Mouse (Mus musculus): ENCODE data around the gene Agtpbp1.

Agtpbp1 gene

DNA sequence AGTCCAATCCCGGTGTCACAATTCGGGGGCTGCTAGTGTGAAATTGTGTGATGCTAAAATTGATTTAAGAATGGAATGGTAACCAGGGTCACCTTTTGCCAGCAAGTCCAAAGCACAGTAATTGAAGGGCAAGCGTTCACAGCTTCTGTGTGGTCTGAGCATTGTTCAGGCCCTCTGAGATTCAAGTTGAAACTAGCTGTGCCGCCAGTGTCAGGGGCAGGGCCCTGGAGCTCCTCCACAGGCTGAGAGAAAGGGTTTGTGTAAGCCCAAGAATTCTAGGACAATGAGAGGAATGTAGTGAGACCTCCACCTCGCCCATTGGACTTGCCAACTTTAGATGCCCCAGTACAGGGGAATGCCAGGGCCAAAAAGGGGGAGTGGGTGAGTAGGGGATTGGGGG is 161.2 kb downstream of the Agtpbp1 start:
- no peak for DNase-seq (ENCODE audit: low read depth)

DNA sequence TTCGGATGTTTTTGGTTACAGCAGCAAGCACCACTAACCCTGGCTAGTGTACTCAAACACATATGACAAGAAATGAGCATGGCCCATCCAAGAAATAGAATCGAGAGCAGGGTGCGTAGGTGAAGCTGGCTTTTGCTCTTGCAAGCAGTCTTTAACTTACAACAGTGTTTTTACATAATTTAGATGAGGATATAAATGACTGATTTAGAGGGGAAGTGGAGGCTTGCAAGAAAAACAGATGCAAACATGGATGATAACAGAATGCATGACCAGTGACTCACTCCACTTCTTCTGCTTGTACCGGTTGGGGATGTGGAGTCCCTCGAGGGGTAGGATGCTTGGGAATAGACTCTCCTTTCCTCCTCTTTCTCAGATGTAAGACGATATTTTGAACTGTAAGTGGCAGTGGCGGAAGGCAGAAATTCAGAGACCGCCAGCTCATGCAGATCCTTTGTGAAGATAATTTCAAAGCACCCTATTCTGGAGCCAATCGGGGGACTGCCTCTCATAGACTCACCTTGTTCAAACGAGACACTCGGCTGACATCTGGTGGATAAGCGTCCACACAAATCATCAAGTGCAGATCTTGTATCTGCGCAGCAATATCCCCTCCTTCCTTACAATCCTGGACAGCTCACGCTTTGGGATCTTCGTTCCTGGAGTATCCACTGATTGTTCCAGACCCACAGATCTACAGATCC is 168.3 kb downstream of the Agtpbp1 start:
- no peak for DNase-seq (ENCODE audit: low read depth)

DNA sequence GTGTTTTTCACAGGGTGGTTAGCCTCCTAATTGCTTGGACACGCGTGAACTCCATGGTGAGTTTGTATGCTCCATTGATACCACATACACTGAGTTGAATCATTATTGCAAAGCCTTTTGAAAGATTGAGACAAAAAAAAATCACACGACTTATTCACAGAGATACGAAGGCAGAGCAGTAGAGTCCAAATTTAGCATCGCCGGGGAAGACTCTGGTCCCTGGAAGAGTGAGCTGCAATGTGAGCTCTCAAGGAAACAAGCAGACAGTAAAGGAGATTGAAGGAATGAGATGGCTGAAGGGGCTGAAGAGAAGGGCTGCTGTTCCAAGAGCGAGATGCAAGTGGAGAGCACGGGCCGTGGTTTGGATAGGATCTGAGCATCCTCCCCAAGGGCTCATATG is 171.1 kb downstream of the Agtpbp1 start:
- DNase-seq (ENCODE audit: low read depth) = no peak

DNA sequence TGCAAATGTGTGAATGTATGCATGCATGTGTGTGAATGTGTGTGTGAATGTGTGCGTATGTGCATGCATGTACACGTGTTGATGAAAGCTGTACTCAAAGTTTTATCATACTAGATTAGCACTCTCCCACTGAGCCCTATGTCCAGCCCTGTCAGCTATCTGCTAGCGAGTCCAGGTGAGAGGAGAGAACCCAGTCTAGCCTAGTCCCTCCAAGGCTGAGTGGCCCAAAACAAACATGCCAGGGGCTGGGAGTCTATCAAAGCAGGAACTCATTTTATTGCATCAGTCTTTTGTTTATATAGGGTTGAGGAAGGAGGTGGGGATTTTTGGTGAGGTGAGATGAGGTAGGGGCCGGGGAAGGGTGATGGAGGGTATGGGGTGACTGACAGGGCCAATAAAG is 172.4 kb downstream of the Agtpbp1 start:
- DNase-seq (ENCODE audit: low read depth) = no peak

DNA sequence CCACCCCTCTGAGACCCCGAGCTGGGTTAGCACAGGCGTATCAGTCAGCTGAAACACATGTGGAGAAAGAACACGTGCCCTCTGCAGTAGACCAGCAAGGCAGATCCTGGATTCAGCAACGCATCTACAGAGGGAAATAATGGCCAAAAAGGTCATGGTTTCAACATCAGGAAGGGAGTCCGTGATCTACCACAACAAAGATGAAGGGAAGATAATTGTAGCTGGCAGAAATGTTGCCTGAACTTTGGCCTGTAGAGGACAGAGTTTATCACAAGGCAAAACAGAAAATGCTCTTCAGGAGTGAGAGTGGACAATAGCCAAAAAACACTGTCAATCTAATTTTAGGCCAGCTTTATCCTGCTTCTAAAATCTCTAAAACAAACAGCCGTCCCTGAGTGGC is 177.8 kb downstream of the Agtpbp1 start:
- DNase-seq (ENCODE audit: low read depth) = no peak

DNA sequence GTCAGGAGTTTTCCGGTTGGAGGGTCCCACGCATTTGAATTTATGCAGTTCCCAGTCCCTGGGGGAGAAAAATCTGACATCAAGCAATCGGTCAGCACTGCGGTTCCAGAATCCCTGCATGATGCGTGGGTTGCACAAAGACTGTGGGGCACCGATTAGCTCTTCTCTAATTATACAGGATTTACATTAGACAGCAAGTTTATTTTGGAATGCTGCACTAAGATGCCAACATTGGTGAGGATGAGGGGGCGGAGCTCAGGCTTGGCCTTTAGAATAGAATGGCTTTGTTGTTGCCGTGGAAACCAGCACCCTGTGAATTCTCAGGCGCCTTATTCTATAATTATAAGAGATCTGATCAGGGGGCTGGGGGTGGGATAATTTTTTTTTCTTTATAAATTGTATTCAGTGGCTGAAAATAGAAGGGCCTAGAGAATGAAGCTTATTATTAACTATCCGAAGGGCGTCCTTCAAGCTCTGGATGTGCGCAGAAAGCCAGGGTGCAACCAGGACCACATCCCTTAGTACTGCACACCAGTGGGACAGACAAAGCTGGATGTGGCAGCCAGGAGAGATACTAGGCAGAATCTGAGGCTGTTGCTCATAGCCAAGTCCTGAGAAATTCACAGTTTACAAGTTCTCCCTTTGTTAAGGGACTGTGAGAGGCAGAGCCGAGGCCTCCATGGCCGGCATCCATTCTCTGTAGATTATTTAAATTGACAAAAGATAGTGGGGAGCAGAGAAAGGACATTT is 182.8 kb downstream of the Agtpbp1 start:
- DNase-seq (ENCODE audit: low read depth) = no peak

DNA sequence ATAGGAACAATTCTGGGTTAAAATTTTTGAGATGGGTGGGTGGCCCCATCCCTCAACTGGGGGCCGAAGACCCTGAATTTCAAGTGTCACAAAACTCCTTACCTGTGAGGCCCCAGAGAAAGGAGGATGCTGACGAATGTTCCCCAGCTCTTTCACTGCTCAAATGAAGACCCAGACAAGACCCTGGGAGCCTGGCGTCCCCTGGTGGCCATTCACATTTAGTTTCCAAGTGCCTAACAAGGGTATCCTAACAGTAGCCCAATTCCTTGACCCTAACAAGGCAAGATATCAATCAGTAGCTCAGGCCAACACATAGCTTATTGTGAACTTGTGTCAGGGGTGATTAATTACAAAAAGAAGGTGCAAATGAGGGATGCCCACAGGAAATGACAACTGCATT is 187.5 kb downstream of the Agtpbp1 start:
- no peak for DNase-seq (ENCODE audit: low read depth)

Measured in c-Kit-positive CD71-positive TER-119-negative erythroid progenitor cells, embryonic 14.5 days (primary cell).